Mouse (Mus musculus) left cerebral cortex, postnatal 14 days (tissue): Measurements from ENCODE around the gene Sec22a. TPM values are rescaled to one million over a fixed set of nuclear protein-coding genes. Genes with fewer than 3 reads are reported as not detected.

Experiments
- DNase-seq, 2 experiments: peaks; one replicate each; pipeline ENCODE4 v3.0.0; 2021 to 2022; ENCODE audit warnings: low spot score in 2 of 2, mixed read lengths in 1 of 2
- intact Hi-C: fragments of 180-260 bp; cut with DNase I; formaldehyde crosslinking; loops from one replicate; pipeline ENCODE4 v1.15.1; 2025
- total RNA-seq, 2 experiments: library from RNA; stranded (reverse); gene quantifications; 2 replicates each; pipeline ENCODE4 v1.2.3; 2021

Sec22a gene
- total RNA-seq, 2 experiments from 2014 or later = 14.6 to 18.5 TPM

GRCm38 (mm10) chr16:35317460-35317859, 46.3 kb downstream of the Sec22a start:
- intact Hi-C loops = loop anchor here (5.0 to 10.0 kb wide), 3 partner anchors 217 to 410 kb away; no protein-coding TSS in a partner anchor

DNA sequence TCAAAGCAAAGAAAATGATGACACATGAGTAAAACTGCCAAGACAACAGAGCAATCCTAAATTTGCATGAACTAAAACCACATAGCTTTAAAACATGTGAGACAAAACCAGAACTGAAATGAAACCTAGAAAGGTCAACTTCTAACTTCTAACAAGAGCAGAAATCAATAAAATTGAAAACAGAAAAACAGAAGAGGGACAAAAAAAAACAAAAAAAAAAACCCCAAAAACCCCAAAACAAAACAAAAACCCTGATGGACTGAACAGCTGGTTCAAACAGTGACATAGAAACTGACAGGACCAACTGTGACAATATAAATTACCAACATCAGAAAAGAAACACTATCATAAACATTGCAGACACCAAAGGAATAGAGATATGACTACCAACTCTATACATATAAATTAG, 46.9 kb downstream of the Sec22a start:
- intact Hi-C loops = loop anchor here (5.0 to 10.0 kb wide), 3 partner anchors 218 to 410 kb away; no protein-coding TSS in a partner anchor
- no peak for DNase-seq

More at GRCm38 (mm10) chr16:35317460-35317859, 46.3 kb downstream of the Sec22a start:
- DNase-seq = no peak

DNA sequence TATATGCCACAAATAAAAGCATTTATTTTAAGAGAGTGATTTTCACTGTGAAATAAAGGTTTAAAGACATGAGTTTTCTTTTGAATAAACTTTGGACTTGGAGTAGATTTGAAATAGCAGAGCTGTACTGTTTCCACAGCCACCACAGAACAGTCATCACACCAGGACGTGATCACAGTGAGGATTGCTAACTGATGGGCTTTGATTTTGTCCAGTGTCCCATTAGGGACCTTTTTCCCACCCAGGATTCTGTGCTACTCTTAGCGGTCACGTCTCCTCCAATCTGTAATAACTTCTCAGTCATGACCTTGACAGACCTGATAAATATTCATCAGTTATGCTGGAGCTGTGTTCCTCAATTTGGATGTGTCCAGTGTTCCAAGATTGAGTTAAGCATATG, 48.2 kb downstream of the Sec22a start:
- DNase-seq = no peak
- intact Hi-C loops = loop anchor here (5.0 to 10.0 kb wide), 3 partner anchors 219 to 412 kb away; no protein-coding TSS in a partner anchor

DNA sequence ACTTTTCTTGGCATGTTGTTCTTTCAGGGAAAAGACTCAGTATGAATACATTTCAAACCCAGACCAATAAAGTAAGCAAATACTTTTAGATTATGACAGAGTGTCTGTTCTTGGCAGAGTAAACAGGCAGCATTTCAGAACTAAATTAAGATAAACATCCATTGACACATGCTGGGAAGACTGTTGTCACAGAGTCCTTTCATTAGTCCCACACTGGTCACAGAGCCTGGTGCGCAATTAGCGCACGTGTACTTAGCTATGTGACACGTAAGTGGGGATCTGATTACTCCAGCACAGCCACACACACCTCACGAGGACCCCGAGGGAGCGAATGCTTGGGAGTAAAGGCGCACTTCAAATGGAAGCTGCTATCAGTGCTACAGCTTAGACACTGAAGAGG, 52.1 kb downstream of the Sec22a start:
- DNase-seq = peak in 1 of 2 experiments; percentile 36
- intact Hi-C loops = loop anchor here (10.0 kb wide), 2 partner anchors 223 to 313 kb away; no protein-coding TSS in a partner anchor

DNA sequence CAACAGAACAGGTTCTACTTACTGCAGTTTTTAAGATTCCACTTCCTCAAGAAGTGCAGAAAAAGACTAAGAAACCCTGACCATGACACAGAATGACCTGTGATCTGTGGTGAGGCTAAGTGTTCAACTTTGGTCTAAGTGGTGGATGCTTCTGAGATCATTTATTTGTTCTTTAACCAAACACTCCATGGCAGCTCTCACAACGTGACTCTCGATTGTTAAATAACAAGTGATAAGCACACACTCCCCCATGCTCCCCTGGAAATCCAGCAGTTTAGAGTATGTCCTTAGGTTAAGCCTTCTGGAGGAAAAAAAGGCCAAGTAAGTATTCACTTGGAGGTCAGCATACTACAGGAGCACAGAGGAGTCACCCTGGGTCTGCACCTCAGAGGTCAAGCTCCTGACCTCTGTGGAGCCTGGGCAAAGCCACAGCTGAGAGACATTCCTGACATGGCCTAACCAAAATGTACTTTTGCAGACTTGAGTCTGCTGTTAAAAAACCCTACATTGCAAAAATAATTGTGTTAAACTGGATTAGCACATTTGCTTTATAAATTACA, 53.1 kb downstream of the Sec22a start:
- intact Hi-C loops = loop anchor here (10.0 kb wide), 2 partner anchors 224 to 314 kb away; no protein-coding TSS in a partner anchor
- DNase-seq = no peak

DNA sequence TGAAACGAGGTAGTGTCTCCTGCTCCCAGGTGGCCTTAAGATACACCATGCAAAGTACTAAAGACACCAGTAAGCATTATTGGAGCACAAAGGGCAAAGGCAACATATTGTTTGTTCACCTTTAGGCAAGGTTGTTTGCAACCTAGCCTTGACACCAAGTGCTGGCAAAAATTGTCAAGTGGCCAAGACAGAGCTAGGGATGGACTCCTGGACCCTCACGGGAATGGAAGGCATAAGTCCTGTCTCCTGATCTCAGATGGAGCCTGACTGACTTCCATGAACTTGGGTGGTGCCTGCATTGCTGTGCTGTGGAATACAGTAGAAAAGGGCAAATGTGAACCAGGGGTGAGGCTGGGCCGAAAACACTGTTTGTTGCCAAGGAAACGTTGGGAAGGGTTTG, 54.1 kb downstream of the Sec22a start:
- intact Hi-C loops = loop anchor here (10.0 kb wide), 2 partner anchors 225 to 315 kb away; no protein-coding TSS in a partner anchor
- DNase-seq = no peak

- intact Hi-C loops = no loop called here
- no peak for DNase-seq
Measured at GRCm38 (mm10) chr16:35308486-35309143, 55.1 kb downstream of the Sec22a start.

GRCm38 (mm10) chr16:35308016-35308415, 55.7 kb downstream of the Sec22a start:
- no peak for DNase-seq
- intact Hi-C loops = no loop called here

DNA sequence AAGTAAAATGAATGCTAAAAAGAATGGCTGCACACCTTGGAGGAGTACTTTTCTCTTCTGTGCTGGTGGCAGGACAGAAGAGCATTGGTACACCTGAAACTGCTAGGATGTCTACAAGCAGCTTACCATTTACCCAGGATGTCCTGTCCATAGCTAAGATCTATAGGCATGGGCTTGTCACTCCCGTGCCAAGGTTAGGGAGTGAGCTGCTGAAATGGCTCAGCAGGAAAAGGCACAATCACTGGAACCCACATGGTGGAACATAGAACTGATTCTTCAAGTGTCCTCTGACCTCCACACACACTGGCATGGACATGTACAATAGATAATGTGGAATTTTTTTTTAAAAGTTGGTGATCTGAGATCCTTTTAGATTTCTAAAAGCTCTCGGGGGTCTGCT, 56.4 kb downstream of the Sec22a start:
- intact Hi-C loops = no loop called here

DNA sequence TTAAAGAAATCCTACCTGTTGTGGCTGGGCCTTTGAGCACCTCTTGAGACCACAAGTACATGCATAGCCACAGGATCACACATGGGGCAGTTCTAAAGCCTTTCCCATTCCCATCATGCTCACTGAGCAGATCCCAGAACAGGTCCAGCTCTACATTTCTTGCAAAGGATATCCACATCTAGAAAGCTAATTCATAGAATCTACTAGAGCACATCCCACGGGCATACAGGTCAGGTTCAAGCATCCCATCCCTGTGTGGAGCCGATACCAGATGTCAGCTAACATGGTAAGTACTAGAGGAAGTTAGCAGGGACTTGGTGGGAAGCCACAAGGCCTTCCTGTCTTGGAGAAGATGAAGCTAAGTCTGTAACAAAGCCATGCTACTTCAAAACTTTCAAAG, 57.1 kb downstream of the Sec22a start:
- intact Hi-C loops = no loop called here
- DNase-seq = no peak

More for the DNA sequence above, 56.4 kb downstream of the Sec22a start:
- no peak for DNase-seq

GRCm38 (mm10) chr16:35305226-35305625, 58.5 kb downstream of the Sec22a start:
- intact Hi-C loops = no loop called here
- no peak for DNase-seq

- intact Hi-C loops = no loop called here
- DNase-seq = no peak
Measured at GRCm38 (mm10) chr16:35304416-35304815, 59.3 kb downstream of the Sec22a start.

DNA sequence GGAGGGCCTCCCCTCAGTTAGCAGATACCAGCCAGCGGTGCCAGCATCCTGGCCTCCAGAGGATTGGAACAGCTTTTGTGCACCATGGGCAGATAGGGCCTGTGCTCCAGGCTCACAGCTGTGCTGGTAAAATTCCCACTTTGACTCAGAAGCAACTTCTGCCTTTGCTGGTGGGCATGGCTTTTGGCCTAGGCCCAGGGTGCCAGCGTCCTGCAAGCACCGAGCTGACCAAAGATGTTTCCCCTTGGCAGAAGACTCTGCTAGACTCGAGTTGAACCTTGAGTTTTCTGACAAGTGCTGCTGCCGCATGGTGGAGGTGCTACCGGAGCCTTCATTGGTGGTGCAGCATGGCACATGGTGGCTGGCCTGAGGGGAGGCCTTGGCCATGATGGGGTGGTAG, 60.0 kb downstream of the Sec22a start:
- intact Hi-C loops = no loop called here
- no peak for DNase-seq

GRCm38 (mm10) chr16:35302441-35303280, 61.1 kb downstream of the Sec22a start:
- intact Hi-C loops = no loop called here
- DNase-seq = no peak

- no peak for DNase-seq
- intact Hi-C loops = no loop called here
Measured at GRCm38 (mm10) chr16:35300156-35300555, 63.6 kb downstream of the Sec22a start.

DNA sequence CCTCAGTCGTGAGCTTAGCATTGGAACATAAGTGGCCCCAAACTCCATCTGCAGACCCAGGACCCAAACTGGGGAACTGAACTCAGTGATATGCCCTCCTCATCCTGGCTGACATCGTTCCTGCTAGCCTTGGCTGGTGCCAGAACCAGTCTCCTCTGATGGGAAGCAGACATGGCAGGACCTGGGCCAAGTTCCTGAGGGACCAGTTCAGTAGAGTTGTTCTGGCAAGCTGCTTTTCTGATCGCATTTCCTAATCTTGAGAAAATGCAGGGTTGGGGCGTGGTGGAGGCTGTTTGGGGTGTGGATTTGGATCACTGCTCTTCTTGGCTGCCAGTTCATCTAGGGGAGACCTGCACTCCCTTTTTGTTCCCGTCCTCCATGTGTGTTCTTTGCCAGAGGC, 65.9 kb downstream of the Sec22a start:
- DNase-seq = no peak
- intact Hi-C loops = no loop called here

DNA sequence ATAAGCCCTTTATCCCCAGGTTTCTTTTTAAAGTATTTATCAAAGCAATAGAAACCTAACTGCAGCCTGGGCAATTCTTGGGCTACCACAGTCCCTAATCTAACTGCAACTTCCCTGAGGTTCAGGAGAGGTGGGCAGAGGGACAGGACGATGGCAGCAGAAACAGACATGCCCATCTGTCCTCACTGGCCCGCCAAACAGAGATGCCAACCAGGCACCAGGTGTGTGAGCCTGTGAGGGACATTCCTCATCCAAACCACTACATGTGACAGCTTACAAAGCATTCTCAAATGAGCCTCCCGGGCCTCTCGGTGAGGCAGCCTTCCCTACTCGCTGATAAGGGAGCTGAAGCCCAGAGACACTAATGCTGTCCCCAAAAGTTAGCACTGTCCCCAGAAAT, 76.5 kb downstream of the Sec22a start:
- DNase-seq = no peak
- intact Hi-C loops = no loop called here

GRCm38 (mm10) chr16:35285821-35286220, 77.9 kb downstream of the Sec22a start:
- DNase-seq = no peak
- intact Hi-C loops = no loop called here

GRCm38 (mm10) chr16:35282456-35282855, 81.3 kb downstream of the Sec22a start:
- DNase-seq = no peak
- intact Hi-C loops = no loop called here

- intact Hi-C loops = no loop called here
- no peak for DNase-seq
Measured at GRCm38 (mm10) chr16:35278166-35278565, 85.6 kb downstream of the Sec22a start.
